Mouse (Mus musculus) mammary gland, adult 2 months (tissue): ENCODE measurements around the gene Olfr1234. TPM values are rescaled to one million over a fixed set of nuclear protein-coding genes. Genes with fewer than 3 reads are reported as not detected.

ENCODE experiments used
- polyA plus RNA-seq: library from polyadenylated mRNA; depleted of rRNA; stranded (reverse); fragments of >200 nt; gene quantifications from 2 replicates; pipeline ENCODE4 v1.2.3, GENCODE M21; 2012; ENCODE audit warnings: low replicate concordance; rRNA removed

The Olfr1234 gene
- not detected in 2 replicates for polyA plus RNA-seq

GRCm38 (mm10) chr2:89364765-89365164 lies at the start of gene Olfr1234:
TSS of gene Olfr1234 (minus strand) at chr2:89364865.

GRCm38 (mm10) chr2:89409576-89409975 lies 44.9 kb upstream of the Olfr1234 start, which contains the start of gene Olfr1238:
TSS of gene Olfr1238 (minus strand) at chr2:89409676.

DNA sequence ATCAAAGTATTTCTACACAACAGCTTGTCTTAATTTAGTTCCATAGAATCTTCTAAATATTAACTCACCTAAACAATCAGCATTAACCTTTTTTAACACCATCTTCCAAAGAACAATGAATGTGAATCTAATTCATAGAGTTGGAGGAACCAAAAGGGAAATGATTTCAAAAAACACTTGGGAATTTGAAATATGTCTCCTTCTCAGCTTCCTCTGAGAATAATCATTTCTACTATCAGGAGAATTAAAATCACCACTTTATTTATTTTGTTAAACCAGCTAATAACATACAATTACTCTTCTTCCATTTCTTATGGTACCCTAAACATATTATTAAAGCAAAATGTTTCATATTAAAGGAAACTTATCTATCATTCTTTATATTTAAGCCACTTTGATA lies 22.4 kb downstream of the Olfr1234 start, which contains the start of gene Olfr1233:
Gene Olfr1233 (minus strand): TSS at position 101 of the 400 bp plus-strand sequence.

GRCm38 (mm10) chr2:89329575-89329974 lies 35.1 kb downstream of the Olfr1234 start, which contains the start of gene Olfr1232:
TSS of gene Olfr1232 (minus strand) at chr2:89329675.

Other genes starting within 250 kb of the Olfr1234 start
- gene Olfr1221, start 247.6 kb downstream of the Olfr1234 start, polyA plus RNA-seq, result not detected in 2 replicates
- gene Olfr1222, start 231.8 kb downstream of the Olfr1234 start, polyA plus RNA-seq, result not detected in 2 replicates
- not detected in 2 replicates for gene Olfr1223, start 213.3 kb downstream of the Olfr1234 start, polyA plus RNA-seq
- not detected in 2 replicates for gene Olfr1224-ps1, start 200.8 kb downstream of the Olfr1234 start, polyA plus RNA-seq
- not detected in 2 replicates for gene Olfr1225, start 190.2 kb downstream of the Olfr1234 start, polyA plus RNA-seq
- gene Olfr1226, start 164.8 kb downstream of the Olfr1234 start, polyA plus RNA-seq, result not detected in 2 replicates
- not detected in 2 replicates for gene Olfr1228, start 110.8 kb downstream of the Olfr1234 start, polyA plus RNA-seq
- not detected in 2 replicates for gene Olfr1229, start 76.9 kb downstream of the Olfr1234 start, polyA plus RNA-seq
- gene Olfr1230, start 67.6 kb downstream of the Olfr1234 start, polyA plus RNA-seq, result not detected in 2 replicates
- not detected in 2 replicates for gene Olfr1231, start 57.8 kb downstream of the Olfr1234 start, polyA plus RNA-seq
- not detected in 2 replicates for gene Olfr1232, start 35.2 kb downstream of the Olfr1234 start, polyA plus RNA-seq
- gene Olfr1233, start 22.5 kb downstream of the Olfr1234 start, polyA plus RNA-seq, result not detected in 2 replicates
- not detected in 2 replicates for gene Olfr1238, start 44.8 kb upstream of the Olfr1234 start, polyA plus RNA-seq
- gene Olfr1239, start 55.5 kb upstream of the Olfr1234 start, polyA plus RNA-seq, result not detected in 2 replicates
- not detected in 2 replicates for gene Olfr1240, start 78.1 kb upstream of the Olfr1234 start, polyA plus RNA-seq
- gene Olfr1241, start 122.3 kb upstream of the Olfr1234 start, polyA plus RNA-seq, result not detected in 2 replicates
- gene Olfr1242, start 133.5 kb upstream of the Olfr1234 start, polyA plus RNA-seq, result not detected in 2 replicates
- gene Olfr1243, start 166.6 kb upstream of the Olfr1234 start, polyA plus RNA-seq, result not detected in 2 replicates
- not detected in 2 replicates for gene Olfr1245, start 213.6 kb upstream of the Olfr1234 start, polyA plus RNA-seq
- gene Olfr1246, start 228.3 kb upstream of the Olfr1234 start, polyA plus RNA-seq, result not detected in 2 replicates
- gene Olfr1247, start 249.3 kb upstream of the Olfr1234 start, polyA plus RNA-seq, result not detected in 2 replicates